Mouse (Mus musculus) thymus, postnatal 36 days (tissue): ENCODE results near the gene Abcc12.

Source experiments
- DNase-seq, 2 experiments: peaks; one replicate each; pipeline ENCODE4 v3.0.0; 2022; ENCODE audit warnings: mixed read lengths in 2 of 2

Gene Abcc12

GRCm38 (mm10) chr8:86578076-86578475 lies 2.4 kb downstream of the Abcc12 start:
- DNase-seq: no peak

GRCm38 (mm10) chr8:86577547-86577946 lies 2.9 kb downstream of the Abcc12 start:
- no peak for DNase-seq

DNA sequence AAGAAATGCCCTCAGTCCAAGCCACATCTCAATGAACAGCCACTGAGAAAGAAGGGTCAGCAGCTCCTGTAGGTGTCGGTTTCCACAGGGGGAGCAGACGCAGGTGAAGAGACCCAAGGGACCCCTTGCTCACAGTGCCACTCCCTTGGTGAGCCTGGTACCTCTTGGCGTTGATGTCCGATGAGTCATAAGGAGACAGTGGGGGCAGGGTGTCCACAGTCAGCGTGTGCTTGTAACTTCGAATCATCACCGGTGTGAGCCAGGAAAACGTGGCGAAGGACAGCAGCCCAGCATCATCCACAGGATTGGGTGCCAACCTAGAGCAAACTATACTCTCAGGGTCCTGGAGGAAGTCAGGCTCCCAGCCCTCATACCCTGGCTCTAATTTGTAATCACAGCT lies 16.8 kb downstream of the Abcc12 start:
- no peak for DNase-seq

DNA sequence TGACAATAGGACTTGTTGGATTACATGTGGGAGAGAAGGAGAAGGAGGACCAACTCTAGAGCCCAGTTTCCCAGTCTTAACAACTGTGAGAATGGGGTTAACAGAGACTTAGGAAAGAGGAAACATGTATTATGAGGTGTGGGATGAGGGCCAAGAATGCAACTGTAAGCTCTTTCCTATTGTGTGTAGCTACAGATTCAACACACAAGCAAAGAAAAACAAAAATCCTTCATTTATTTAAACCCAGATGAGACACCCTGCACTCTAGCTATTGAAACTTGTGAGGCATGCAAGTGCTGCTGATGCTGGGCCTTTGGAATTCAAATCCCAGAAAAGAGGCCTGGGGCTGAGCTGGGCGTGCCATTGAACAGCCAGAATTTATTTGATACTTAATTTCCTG lies 18.7 kb downstream of the Abcc12 start:
- no peak for DNase-seq

DNA sequence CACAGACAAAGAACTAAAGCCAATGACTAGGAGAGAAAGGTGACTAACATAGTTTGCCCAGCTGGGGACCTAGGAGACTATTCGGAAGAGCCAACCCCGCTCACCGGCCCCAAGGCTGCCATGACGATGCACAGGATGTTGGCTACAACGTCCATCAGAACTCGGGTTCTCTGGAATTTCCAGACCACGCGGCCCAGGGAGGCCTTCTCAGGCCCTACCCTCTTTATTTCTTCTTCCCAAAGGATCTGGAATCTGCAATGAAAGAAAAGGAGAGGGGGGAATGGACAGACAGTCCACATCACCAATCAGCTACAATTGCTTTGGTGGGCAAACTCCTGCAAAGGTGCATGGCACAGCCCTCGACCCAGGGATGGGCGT lies 19.8 kb downstream of the Abcc12 start:
- DNase-seq: no peak

GRCm38 (mm10) chr8:86559947-86560687 lies 20.4 kb downstream of the Abcc12 start:
- DNase-seq: no peak

DNA sequence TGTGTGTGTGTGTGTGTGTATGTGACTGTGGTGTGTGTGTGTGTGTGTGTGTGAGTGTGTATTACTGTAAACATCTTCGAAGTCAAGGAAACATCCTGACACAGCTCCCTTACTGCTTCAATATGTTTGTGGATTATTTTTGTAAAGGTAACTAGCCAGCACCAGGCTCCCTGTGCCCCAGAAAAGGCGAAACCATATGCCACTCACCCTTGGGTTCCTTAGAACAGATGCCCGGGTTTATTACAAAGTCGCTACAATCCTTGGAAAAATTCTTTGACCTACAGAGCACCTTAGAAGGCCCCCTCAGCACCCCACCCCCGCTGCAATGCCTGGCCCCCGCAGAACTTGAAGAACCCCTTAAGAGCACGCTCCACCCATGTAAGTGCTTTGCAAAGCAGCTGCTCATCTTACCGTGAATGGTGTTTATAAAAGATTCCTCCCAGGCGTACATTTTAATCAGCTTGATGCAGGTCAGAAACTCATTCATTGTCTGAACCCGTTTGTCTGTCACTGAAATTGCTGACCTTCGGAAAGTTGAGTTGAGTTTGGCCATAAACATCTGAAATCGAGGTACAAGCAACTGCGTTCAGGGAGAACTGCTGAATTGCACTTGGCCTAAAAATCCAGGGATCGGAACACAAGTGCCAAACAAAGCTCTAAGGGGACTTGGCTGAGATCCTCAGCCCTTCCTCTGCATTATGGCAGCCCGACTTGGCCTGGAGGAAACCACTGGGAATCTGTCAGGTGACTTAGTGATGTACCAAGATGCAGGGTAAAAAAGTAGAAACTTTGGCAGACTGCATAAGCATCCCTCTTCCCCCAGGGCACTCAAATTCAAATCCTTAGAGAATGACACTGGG lies 23.1 kb downstream of the Abcc12 start:
- DNase-seq: no peak

GRCm38 (mm10) chr8:86555564-86555963 lies 24.9 kb downstream of the Abcc12 start:
- no peak for DNase-seq

DNA sequence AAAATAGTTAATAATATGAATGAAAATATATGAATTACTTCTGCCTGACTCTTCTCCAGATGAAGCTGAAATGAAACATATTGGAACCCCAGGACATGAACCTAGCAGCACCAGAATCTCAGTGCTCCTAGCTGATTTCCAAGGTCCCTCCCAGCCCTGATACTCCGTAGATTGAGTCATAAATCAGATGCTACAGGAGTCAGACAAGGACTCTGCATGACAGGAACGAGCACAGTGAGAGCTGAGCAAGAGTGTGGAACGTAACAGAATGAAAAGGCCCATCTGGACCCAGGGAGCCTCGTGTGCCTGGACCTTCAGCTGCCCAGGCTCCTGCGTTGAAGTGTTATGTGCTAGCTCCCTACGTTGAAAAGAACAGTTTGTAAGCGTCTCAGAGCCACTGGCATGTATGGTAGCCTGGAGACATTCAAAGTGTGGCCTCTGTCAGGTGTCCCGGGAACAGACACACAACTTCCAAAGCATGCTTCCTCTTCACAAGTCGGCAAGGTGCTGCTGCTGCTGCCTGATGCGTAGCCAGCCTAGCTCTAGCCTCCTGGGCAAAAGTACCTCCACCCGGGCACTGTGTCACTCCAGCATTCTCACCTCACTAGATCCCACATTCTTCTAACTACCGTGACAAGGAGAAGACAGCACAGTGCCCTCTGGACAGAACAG lies 26.1 kb downstream of the Abcc12 start:
- DNase-seq: no peak

DNA sequence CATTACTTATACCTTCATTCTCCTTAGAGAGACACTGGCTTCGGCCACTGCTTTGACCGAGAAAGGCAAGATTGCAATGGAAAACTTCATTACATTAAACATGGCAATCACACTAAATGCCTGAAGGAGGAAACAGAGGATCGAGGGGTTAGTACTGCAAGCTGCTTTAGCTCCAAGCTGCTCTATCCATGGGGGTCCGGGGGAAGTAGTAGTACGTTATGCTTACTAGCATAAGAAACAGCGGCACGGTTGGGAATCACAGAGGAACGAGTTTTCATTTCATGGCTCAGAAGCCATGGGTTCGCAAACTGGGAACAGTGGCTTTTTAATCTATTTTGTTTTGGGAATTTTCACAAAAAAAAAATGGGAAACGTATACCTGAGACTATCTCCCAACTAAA lies 30.0 kb downstream of the Abcc12 start:
- no peak for DNase-seq

DNA sequence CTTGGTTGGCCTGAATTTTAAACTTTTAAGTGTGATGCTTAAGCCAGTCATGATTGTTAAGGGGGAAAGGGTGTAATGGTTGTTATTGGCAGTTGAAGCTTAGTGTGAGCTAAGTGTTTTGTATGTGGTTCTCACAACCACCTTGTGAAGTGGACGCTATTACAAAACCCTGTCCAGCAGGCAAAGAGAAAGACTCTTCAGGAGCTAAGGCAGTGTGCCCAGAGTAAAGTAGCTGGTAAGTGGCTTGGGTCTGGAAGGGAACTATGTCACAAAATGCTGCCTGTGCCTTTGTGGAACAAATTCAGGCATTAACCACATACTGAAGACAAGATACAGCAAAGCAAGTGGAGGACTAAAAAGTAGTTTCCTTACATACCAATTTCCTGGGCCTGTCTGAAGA lies 34.5 kb downstream of the Abcc12 start:
- no peak for DNase-seq

DNA sequence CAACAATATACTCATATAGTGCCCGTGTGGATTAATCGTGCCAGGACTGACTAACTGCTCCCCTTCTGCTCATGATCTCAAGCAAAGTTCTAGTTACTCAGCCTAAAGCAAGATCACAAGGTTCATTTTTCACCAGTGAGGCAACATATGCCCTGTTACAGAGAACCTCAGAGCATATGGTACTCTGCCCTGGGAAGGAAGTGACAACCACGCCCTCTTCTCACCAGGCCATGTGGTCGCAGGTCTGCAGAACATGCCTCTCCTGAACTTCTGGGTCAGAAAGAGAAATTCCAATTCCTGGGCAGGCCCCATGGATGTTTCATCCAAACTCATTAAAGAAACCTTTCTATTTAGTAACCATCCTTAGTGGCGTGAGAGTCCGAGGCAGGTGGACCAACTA lies 39.6 kb downstream of the Abcc12 start:
- no peak for DNase-seq

- DNase-seq: no peak
Measured at GRCm38 (mm10) chr8:86540376-86540775, 40.1 kb downstream of the Abcc12 start.

DNA sequence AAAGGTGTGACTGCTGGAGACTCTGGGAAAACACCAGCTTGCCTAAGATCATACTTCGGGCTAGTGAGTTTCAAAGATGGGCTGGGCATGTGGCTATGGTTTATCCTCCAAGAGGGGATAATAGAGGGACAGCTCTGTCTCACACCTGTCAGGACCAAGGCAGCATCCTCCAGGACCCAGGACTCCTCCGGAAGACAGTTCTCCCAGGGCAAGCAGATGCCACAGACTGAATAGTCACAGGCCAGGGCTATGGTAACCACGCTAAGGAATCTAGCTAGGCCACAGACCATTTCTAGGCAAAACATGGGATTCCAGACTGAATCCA lies 43.9 kb downstream of the Abcc12 start:
- DNase-seq: no peak

DNA sequence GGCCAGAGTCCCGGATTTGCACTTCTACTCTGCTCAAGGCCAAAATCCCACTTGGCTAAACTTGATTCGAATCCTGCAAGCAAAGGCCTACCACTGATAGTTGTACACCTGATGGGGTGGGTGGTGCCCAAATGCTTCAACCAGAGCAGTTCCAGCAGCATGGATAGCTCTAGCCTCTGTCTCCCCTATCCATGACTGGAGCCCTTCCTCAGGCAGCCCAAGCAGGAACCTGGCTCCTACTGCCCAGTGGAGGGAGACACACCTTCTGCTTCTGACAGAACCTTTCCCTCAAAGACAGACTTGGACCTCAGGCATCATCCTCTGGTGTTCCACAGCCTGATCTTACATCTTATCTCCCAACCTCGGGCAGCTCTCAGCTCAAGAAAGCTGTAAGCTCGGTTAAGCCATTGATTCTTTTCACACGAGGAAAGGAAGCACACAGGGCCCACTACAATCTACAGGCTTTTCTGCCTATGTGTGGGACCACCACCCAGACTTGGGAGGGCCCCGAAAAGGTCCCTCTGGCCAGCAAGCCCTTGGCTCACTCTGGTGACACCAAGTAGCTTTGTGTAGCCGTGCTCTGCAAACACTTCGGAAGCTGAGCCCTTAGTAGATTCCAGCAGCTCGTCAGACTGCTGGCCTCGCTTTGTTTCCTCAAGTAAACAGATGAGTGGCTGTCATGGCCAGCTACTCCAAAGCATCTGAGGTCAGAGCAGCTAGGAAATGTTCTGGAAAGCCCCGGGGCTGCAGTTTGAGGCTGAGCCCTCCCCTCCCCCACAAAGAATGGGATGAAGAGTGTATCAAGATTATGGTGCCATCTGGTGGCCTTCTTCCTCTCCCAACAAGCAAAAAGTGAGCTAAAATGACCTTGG lies 44.5 kb downstream of the Abcc12 start:
- DNase-seq: peak in 1 of 2 experiments; percentile 6

DNA sequence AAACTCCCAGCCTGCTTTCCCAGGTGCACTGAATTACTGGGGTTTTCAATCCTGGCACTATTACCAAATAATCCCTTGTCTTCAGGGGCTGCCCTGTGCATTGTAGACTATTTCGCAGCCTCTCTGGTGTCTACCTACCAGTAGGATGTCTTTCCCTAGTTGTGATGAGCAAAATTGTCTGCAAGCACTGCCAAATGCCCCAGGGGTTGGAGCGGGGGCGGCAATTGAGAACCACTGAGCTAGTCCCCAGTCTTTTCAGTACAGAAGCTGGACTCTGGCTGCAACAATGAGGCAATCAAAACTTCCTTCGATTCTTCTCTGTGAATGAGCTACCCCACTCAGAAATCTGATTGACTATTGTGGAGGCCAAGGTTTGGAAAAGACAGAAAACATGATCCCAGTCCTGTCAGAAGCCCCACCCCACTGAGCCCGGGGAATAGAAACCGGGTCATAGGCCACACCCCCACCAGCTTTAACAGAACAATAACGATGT lies 45.4 kb downstream of the Abcc12 start:
- DNase-seq: no peak

GRCm38 (mm10) chr8:86529714-86530113 lies 50.8 kb downstream of the Abcc12 start:
- DNase-seq: no peak

GRCm38 (mm10) chr8:86527336-86528029 lies 53.0 kb downstream of the Abcc12 start:
- no peak for DNase-seq

GRCm38 (mm10) chr8:86526808-86527207 lies 53.7 kb downstream of the Abcc12 start:
- no peak for DNase-seq

GRCm38 (mm10) chr8:86514203-86514602 lies 66.3 kb downstream of the Abcc12 start:
- no peak for DNase-seq

DNA sequence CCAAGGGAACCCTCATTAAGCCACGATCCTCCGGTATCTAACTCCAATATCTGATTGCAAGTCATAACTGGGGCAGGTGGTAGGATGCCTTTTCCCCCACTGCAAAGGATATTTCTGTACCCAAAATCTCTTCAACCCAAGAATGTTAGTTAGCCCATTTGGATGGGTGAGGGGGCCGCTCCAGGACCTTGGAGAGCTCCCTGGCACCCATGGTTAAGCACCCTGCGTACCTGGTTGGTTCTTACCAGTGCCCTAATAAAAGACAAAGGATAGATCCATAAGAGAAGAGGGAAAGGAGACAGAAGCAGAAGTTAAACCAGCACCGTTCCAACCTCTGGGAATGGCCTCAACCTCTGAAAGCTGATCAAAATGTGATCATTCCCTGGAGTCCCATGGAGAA lies 67.6 kb downstream of the Abcc12 start:
- no peak for DNase-seq
